Mouse (Mus musculus) liver, adult 2 months (tissue): ENCODE measurements around the gene Slc30a9.

Experiments used
- CTCF ChIP-seq: fragments of 200-500 bp; IDR thresholded peaks from 2 replicates; pipeline ENCODE4 v1.5.1; 2011; ENCODE audit warnings: low read depth, low read length, control low read depth
- POLR2A ChIP-seq: fragments of 200-500 bp; IDR thresholded peaks from 2 replicates; pipeline ENCODE4 v1.6.1; 2011; ENCODE audit warnings: low read length, control low read depth; ENCODE audit not compliant: insufficient read depth; ENCODE audit errors: extremely low read depth

DNA sequence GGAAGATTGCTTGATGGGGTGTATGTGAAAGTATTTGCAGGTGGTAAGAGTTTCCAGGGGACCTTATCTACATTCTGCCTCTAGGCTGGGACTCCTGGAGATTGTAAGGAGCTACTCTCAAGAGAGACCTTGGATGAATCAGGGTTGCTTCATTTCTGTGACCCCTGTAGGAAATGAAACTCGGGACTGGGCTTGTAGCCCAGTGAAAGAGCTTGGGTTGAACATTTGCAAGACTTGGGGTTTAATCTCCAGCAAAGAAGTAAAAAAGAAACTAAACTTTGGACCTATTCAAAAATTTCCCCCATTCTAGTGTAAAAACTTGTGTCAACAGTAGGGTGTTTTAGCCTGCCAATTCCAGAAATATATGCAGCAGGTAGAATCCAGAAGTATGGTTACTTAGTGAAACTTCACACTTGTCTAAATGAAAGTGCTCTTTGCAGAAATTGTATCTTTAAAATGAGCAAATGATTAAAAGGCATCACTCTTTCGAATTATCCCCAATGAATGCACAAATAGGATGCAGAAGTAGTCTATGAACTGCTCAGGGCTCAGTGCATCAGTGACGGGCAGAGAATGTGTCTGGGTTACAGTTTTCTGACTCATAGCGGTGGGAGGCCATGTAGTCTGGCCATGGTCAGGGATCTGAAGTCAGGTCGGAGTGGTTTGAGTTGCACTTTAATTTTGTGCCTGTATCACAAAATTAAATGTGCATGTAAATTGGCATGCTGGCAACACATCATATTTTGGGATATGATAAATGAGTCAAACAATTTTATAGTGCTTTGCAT lies 9.5 kb upstream of the Slc30a9 start:
- TF ChIP-seq CTCF: no peak
- no peak for TF ChIP-seq POLR2A
